Comparison of ENCODE assay signal across 7 mouse cellular contexts in the genomic region with DNA sequence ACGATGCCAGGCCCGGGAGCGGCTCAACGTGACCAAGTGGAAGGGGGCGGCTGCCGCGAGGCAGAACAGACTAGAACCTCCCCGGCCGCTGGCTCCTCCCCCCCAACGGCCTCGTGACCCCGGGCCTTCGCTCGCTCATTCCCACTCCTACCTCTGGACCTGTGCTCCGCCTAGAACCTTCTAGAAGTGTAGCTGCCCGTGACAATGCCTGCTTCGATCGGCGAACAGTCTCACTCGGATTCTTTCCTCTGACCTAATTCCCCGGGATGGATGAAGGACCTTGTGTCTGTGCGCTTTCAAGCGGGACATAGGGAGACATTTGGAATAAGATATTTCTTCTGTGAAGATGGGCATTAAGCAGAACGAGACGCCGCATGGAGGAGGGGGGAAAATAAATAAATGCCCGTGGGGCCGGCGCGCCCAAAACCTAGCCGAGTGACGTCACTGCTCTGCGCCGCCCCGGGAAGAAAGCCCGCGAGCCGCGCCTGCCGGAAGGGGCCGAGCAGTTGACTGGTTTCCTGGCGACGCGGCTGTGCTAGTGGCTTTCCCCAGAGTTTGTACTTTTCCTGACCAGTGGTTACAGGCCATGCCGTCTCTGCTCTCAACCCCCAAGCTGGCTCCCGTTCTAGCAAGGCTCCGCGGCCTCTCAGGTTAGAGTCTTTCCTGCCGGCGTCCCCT. TPM values are rescaled to one million over a fixed set of nuclear protein-coding genes. Genes with fewer than 3 reads are reported as not detected.
DNase-seq lines count a peak whose midpoint lies in the region; ATAC-seq lines count a peak whose summit lies in the region.

A gene (minus strand): TSS at position 440 of the 678 bp plus-strand sequence.
A gene (plus strand): TSS at position 501 of the 678 bp plus-strand sequence.

- H3K4me3 ChIP-seq in embryonic facial prominence, embryonic 10.5 days: peak within 1 kb of the TSS; percentile 75
- H3K4me3 ChIP-seq in limb, embryonic 10.5 days: peak within 1 kb of the TSS; percentile 71
- peak within 1 kb of the TSS; percentile 93 for H3K4me3 ChIP-seq in midbrain, embryonic 13.5 days (replicated peaks)

- H3K36me3 ChIP-seq in embryonic facial prominence, embryonic 10.5 days (replicated peaks): peaks cover 29% of the 10 kb centered on the region
- peaks cover 25% of the 10 kb centered on the region for H3K36me3 ChIP-seq in limb, embryonic 10.5 days
- no peaks in the 10 kb centered on the region for H3K36me3 ChIP-seq in midbrain, embryonic 13.5 days

- H3K9ac ChIP-seq in midbrain, embryonic 13.5 days (replicated peaks): peak within 1 kb of the TSS; percentile 95

- peak within 1 kb of the TSS; percentile 75 for H3K4me2 ChIP-seq in midbrain, embryonic 13.5 days (replicated peaks)

- peak; percentile 96 for ATAC-seq in granulocyte monocyte progenitor cell, adult 5-6 weeks (replicated peaks; ENCODE audit: poor library complexity, severe bottlenecking)
- ATAC-seq in midbrain, embryonic 13.5 days: peak; percentile 99

- H3K4me1 ChIP-seq in embryonic facial prominence, embryonic 10.5 days: peaks cover 21% of the 10 kb centered on the region
- peaks cover 16% of the 10 kb centered on the region for H3K4me1 ChIP-seq in limb, embryonic 10.5 days
- peaks cover 34% of the 10 kb centered on the region for H3K4me1 ChIP-seq in midbrain, embryonic 13.5 days (replicated peaks)

- under 1% methylated on average over 50 of the region's 50 CpGs for WGBS in embryonic facial prominence, embryonic 10.5 days
- under 1% methylated on average over 50 of the region's 50 CpGs for WGBS in limb, embryonic 10.5 days
- whole genome bisulfite sequencing in midbrain, embryonic 13.5 days: under 1% methylated on average over 50 of the region's 50 CpGs

- H3K9me3 ChIP-seq in embryonic facial prominence, embryonic 10.5 days: no peaks in the 10 kb centered on the region
- no peaks in the 10 kb centered on the region for H3K9me3 ChIP-seq in limb, embryonic 10.5 days (replicated peaks)
- no peaks in the 10 kb centered on the region for H3K9me3 ChIP-seq in midbrain, embryonic 13.5 days

- no peaks in the 10 kb centered on the region for H3K27me3 ChIP-seq in embryonic facial prominence, embryonic 10.5 days (replicated peaks; ENCODE audit: low read depth, poor library complexity, severe bottlenecking)
- H3K27me3 ChIP-seq in limb, embryonic 10.5 days (ENCODE audit: low read depth, poor library complexity, severe bottlenecking): no peaks in the 10 kb centered on the region
- no peaks in the 10 kb centered on the region for H3K27me3 ChIP-seq in midbrain, embryonic 13.5 days

- peak within 1 kb of the TSS; percentile 98 for H3K27ac ChIP-seq in embryonic facial prominence, embryonic 10.5 days (replicated peaks)
- H3K27ac ChIP-seq in limb, embryonic 10.5 days: peak within 1 kb of the TSS; percentile 97
- peak within 1 kb of the TSS; percentile 95 for H3K27ac ChIP-seq in midbrain, embryonic 13.5 days

- DNase-seq in adrenal gland, postnatal 10 days: peak; percentile 99
- DNase-seq in embryonic facial prominence, embryonic 10.5 days (ENCODE audit: low spot score): peak; percentile 96
- DNase-seq in kidney, adult 11 months: peak; percentile 96
- DNase-seq in limb, embryonic 10.5 days (ENCODE audit: low spot score): peak; percentile 99
- peak; percentile 96 for DNase-seq in spleen, adult 12 weeks (ENCODE audit: low spot score)

RNA-seq across cellular contexts. Expression of the first gene that starts in this region (rescaled TPM):
- total RNA-seq in adrenal gland, postnatal 10 days (2021): 100 to 1,000 TPM; 172 to 192 TPM
- polyA plus RNA-seq in embryonic facial prominence, embryonic 10.5 days (2016; fragmentation: Nextera tagmentation; extraction: Ambion mirVana): 231 and 233 TPM in 2 replicates
- 134 and 171 TPM in 2 replicates for total RNA-seq in granulocyte monocyte progenitor cell, adult 5-6 weeks (2014; fragmentation: Nextera tagmentation)
- total RNA-seq in granulocyte monocyte progenitor cell, adult 5-6 weeks (2017): 292 and 310 TPM in 2 replicates
- 222 and 234 TPM in 2 replicates for polyA plus RNA-seq in limb, embryonic 10.5 days (2016; fragmentation: Nextera tagmentation; extraction: Ambion mirVana)
- polyA plus RNA-seq in midbrain, embryonic 13.5 days (2015; fragmentation: Nextera tagmentation; extraction: Ambion mirVana): 182 and 203 TPM in 2 replicates

RNA-seq across cellular contexts. Expression of the second gene that starts in this region (rescaled TPM):
- 10 to 100 TPM; 22.5 to 24.2 TPM for total RNA-seq in adrenal gland, postnatal 10 days (2021)
- polyA plus RNA-seq in embryonic facial prominence, embryonic 10.5 days (2016; fragmentation: Nextera tagmentation; extraction: Ambion mirVana): 13.6 and 14.4 TPM in 2 replicates
- 14.8 and 17.3 TPM in 2 replicates for total RNA-seq in granulocyte monocyte progenitor cell, adult 5-6 weeks (2014; fragmentation: Nextera tagmentation)
- 17.1 and 22.4 TPM in 2 replicates for total RNA-seq in granulocyte monocyte progenitor cell, adult 5-6 weeks (2017)
- polyA plus RNA-seq in limb, embryonic 10.5 days (2016; fragmentation: Nextera tagmentation; extraction: Ambion mirVana): 13.9 and 14.1 TPM in 2 replicates
- polyA plus RNA-seq in midbrain, embryonic 13.5 days (2015; fragmentation: Nextera tagmentation; extraction: Ambion mirVana): 9.8 TPM in 2 replicates

Comparison
In these comparisons a context has a peak if more than half of its experiments do, and no peak if none do; other contexts are left out.
1. Peak in every context shown above with its lines: DNase-seq, ATAC-seq, H3K4me3 ChIP-seq and H3K27ac ChIP-seq.